Mouse (Mus musculus) layer of hippocampus, adult 2 months (tissue): Measurements from ENCODE around the gene Sf3a2. TPM values are rescaled to one million over a fixed set of nuclear protein-coding genes. Genes with fewer than 3 reads are reported as not detected.

Source experiments
- DNase-seq, 2 experiments: peaks; one replicate each; pipeline ENCODE4 v3.0.0; 2022; ENCODE audit warnings: low spot score in 2 of 2
- H3K27ac ChIP-seq: fragments of 200-600 bp; 2 replicates; pipeline ENCODE4 v1.8.1; 2022
- H3K4me3 ChIP-seq: fragments of 200-600 bp; 2 replicates; pipeline ENCODE4 v1.8.1; 2022; ENCODE audit warnings: mild to moderate bottlenecking
- CTCF ChIP-seq: fragments of 200-600 bp; conservative IDR thresholded peaks from 2 replicates; pipeline ENCODE4 v1.8.1; 2022; ENCODE audit warnings: antibody characterized with exemption, mild to moderate bottlenecking, moderate library complexity
- long read RNA-seq, 2 experiments: library from polyadenylated mRNA; stranded (forward); transcript quantifications; one replicate each; pipeline ENCODE4 v2.0.0; 2021; ENCODE audit warnings: borderline mapping rate in 2 of 2
- total RNA-seq, 2 experiments: library from RNA; stranded (reverse); gene quantifications; 2 replicates each; pipeline ENCODE4 v1.2.3; 2021

Gene Sf3a2
- total RNA-seq, result 10 to 100 TPM; 51.7 to 55.1 TPM
- long read RNA-seq, experiment 1, transcript Sf3a2-203 (9 exons, 2,213 nt), result major isoform, 26 of 33 reads
- long read RNA-seq, experiment 1, partial matches to known transcripts, result 1 of 33 reads
- long read RNA-seq, experiment 1, other reads (novel, unspliced or antisense), result 6 of 33 reads
- long read RNA-seq, experiment 2, transcript Sf3a2-203 (9 exons, 2,213 nt), result major isoform, 37 of 48 reads
- long read RNA-seq, experiment 2, partial matches to known transcripts, result 4 of 48 reads
- long read RNA-seq, experiment 2, other reads (novel, unspliced or antisense), result 5 of 48 reads

DNA sequence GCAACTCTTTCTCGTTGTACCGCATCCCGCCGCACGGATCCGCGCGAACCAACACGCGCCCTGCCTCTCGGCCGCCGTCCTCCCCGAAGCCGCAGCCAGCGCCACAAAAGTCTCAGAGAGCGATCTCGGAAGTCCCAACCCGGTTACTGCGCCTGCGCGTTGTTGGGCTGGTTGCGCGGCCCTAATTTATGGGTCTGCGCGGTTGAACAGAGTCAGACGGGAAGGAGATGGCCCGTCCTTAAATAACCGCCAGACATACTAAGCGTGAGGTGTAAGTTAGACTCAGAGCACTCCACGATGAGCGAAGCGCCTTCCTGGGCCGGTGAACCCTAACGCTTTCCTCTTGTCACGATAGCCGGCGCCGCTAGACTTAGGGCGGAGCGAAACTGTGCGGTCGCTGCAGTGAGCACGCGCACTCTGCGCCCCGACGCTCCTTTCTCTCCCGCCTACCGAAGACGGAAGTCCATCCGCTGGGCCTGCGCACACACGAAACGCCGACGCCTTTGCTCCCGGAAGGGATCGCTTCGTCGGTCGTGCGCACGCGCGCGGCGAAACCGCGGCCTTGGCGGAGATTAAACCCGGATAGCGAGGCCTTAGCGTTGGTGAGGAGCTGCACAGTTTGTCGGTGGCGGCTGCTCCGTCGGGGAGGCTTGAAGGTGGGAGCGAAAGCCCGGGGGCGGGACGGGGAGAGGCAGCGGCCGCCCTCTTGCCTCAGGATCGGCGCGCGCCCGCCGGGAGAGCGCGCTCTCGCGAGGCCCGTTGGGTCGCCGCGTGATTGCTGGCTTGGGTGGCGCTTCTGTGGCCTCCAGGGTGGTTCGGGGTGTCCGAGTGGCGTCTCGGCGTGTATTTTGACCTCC, at the start of gene Sf3a2, which contains the start of gene Plekhj1:
Sf3a2 (plus strand) TSS at position 49 of the 857 bp plus-strand sequence.
Plekhj1 (minus strand) TSS at position 477 of the 857 bp plus-strand sequence.
- peak; percentile 40; the same call in 1 of the 2 replicates for TF ChIP-seq CTCF
- peak within 1 kb of the TSS; percentile 99 for H3K27ac ChIP-seq
- peak within 1 kb of the TSS; percentile 93 for H3K4me3 ChIP-seq
- peak; percentile 95 for DNase-seq

DNA sequence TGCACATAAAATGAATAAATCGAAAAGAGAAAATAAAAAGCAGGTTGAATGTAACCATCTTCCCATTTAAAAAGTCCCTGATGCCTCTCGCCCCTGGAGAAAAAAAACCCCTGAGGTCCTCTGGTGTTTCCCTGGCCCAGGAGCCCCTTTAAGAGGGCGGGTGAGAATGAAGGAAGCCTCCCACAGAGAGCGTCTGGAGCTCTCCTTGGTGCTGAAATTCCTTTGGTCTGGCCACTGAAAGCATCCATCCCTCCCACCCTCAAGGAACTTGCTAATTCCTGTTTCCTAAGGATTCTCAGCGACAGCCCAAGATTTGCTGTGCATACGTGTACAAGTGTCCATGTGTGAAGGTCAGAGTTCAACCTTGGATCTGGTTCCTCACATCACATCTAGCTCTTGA, 49.4 kb upstream of the Sf3a2 start:
- DNase-seq, result no peak
- H3K4me3 ChIP-seq, result no peak overlapping the region

DNA sequence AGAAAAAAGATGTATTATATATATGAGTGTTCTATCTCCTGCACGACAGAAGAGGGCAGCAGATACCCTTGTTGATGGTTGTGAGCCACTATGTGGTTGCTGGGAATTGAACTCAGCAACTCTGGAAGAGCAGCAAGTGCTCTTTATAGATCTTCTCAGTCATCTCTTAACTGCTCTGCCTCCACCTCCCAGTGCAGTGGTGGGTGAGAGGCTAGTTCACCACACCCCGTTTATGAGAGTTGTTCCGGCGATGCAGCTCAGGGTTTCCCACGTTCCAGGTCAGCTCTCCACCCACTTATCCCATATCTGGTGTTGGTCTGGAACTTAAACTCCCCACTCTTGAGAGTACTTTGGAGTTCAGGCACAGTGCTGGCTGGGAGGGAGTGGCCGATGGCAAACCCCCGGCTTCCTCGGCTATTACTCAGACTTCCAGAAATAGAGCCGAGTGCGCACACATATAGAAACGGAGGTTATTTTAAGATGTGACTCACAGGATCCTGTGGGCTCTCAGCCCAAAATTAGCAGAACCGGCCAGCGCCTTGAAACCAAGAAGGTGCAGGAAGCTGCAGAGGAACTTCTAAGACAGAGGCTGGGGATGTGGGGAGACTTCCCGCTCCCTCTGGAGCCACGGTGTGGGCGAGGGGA, 46.7 kb upstream of the Sf3a2 start:
- peak in 1 of 2 experiments; percentile 40 for DNase-seq
- Histone ChIP-seq H3K4me3 (no peak overlapping the region; the same call in 1 of the 2 replicates), H3K27ac (peak overlapping the region; percentile 57)
- TF ChIP-seq CTCF, result peak; percentile 77

More for the DNA sequence above, 49.4 kb upstream of the Sf3a2 start:
- no peak for TF ChIP-seq CTCF
- H3K27ac ChIP-seq, result no peak overlapping the region

DNA sequence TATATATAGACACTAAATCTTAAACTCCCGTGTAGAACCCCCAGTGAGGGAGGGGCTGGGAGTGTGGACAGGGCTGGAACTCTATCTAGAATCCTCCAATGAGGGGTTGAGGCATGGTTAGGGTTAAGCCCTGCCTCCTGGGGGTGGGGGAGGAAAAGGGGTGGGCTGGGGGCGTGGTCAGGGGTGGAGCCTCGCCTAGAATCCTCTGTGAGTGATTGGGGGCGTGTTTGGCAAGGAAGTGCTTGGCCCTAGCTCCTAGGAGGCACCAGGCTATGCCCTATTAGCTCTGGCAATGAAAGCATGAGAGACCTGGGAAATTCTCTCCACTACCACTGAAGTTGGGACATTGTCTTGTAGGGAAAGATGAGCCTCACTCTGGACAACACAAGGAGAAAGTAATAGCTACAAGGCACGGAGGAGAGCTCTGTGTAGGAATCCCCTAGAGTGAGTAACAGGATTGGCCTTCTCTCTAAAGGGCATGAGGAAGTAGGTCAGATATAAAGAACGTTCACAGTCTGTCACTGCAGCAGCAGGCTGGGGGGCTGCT, 45.8 kb upstream of the Sf3a2 start:
- no peak for TF ChIP-seq CTCF
- H3K27ac ChIP-seq, result peak overlapping the region; percentile 57
- no peak overlapping the region; the same call in 1 of the 2 replicates for H3K4me3 ChIP-seq
- DNase-seq, result no peak

DNA sequence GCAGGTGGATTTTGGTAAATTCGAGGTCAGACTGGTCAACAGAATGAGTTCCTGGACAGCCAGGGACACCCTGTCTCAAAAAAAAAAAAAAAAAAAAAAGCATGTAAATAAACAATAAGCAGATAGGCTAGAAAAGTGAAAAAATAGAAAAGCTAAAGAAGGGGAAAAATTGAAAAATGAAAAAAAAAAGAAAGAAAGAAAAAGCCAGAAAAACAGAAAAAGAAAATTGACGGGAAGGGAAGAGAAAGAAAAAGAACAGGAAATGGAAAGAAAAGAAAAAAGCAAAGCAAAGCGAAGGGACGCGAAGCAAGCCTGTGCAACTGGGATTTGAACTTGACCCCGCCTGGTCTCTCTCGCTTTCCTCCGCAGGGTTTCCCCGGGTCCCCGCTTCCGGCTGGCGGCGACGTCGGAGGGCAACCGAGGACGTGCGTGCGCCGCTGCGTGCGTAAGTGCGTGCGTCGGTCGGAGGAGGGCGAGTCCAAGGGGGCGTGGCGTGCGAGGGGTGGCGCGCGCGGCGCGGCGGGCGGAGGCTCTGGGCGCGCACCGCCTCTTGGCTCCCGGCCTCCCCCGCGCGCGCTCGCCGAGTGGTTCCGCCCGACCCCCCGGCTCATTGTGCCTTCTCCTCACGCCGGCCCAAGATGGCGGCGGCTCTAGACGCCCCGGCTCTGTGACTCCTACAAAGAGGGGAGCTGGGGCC, 43.3 kb upstream of the Sf3a2 start, which contains the start of gene Dot1l:
Dot1l (plus strand) TSS at position 613 of the 697 bp plus-strand sequence.
- no peak for TF ChIP-seq CTCF
- DNase-seq, result peak; percentile 97 to 99
- H3K27ac ChIP-seq, result peak within 1 kb of the TSS; percentile 95
- H3K4me3 ChIP-seq, result peak within 1 kb of the TSS; percentile 70

DNA sequence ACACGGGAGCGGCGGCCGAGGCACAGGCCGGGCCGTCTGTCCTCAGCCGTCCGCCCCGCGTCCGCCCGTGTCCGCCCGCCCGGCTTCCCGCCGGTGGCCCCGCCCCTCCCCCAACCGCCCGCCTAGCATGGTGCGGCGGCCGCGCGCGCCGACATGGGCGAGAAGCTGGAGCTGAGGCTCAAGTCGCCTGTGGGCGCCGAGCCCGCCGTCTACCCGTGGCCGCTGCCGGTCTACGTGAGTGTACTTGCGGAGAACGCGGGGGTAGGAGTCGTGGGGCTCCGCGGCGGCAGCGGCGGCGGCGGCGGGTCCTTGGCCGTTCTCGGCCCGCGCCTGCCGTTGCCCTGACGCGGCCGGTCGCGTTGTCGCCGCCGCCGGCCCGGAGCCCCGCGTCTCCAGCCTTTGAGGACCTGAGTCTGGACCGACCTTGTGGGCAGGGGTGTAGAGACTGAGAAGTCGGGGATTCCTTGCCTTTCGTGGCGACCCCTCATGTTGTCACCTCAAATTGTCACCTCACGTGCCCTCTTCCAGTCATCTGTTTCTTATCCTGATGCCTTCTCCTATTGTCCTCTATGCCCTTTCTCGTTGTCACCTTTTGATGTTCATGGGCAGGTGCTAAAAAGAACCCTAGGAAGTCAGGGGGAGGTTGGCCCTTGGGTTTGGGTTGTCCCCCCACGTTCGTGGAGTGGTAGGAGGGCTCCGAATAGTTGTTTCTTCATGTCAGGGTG, 42.5 kb upstream of the Sf3a2 start:
- H3K4me3 ChIP-seq, result peak overlapping the region; percentile 70
- no peak for DNase-seq
- TF ChIP-seq CTCF, result no peak
- peak overlapping the region; percentile 95 for H3K27ac ChIP-seq

DNA sequence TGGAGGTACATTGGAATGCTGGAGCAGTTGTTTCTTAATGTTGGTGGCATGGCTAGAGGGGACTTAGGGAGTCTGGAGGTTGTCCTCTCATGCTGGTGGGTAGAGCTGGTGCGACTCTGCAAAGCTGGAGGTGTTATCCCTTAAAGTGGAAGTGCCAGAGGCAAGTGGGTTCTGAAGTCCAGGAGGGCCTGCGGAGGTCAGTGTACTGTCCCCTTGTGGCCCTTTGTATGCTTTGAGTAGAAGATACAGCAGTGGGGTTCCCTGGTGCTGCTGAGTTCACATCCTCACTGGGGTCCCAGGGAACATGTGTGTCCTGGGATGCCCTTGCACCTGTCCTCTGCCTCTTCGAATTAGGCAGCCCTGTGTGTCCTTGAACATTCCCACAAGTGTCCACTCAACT, 41.9 kb upstream of the Sf3a2 start:
- no peak for DNase-seq
- Histone ChIP-seq H3K27ac (peak overlapping the region; percentile 95), H3K4me3 (peak overlapping the region; percentile 70)
- TF ChIP-seq CTCF, result no peak; the same call in 1 of the 2 replicates

DNA sequence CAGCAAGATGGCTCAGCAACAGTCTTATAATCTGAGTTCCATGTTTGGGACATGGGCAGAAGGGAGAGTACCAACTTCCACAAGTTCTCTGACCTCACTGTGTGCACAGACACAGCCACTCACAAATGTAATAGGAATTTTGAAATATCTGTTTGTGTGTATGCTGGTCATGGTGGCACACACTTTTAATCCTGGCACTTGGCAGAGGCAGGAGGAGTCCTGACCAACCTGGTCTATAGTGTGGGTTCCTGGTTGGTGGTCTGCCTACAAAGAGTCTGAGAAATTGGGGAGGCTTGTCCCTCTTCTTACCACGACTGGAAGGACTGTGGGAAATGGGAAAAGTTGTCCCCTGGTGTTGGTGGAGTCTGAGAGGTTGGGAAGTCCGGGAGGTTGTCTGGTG, 41.5 kb upstream of the Sf3a2 start:
- TF ChIP-seq CTCF, result no peak
- H3K4me3 ChIP-seq, result peak overlapping the region; percentile 70
- peak overlapping the region; percentile 95 for H3K27ac ChIP-seq
- no peak for DNase-seq

DNA sequence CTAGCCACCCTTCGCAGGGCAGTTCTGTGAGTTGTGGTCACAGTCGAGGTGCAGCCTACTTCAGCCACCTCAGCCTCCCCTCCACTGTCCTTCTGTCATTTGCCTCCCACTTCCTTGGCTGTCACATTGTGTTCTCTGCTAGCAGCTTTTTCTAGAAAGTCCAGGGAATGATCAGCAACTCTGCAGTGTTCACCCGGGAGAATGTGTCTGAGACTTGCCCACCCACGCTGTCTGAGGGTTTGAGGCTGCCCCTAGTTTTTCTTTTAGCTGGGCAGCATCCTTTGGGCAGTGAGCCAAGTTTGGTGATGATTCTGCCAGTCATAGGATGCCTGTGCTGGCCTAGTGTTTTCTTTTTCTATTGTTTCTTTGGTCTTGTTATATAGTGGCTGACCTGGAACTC, 41.0 kb upstream of the Sf3a2 start:
- Histone ChIP-seq H3K4me3 (peak overlapping the region; percentile 70), H3K27ac (peak overlapping the region; percentile 95)
- no peak for DNase-seq
- no peak for TF ChIP-seq CTCF

DNA sequence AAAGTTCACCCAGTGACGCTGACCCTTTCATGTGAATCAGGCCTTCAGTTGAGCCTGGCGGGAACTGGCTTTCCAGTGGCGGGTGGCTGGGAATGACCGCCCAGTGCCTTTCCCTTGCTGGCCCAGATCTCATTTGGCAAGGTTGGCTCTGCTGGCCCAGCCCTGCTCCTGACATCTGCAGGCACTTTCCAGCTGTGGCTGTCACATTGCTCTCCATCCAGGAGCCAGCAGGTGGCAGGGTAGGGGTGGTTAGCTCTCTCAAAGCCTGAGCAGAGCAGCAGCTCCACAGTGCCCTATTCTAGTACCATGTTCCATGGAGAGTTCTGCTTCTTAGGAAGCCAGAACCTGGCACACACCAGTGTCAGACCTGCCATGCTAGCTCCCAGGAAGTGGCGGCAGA, 40.3 kb upstream of the Sf3a2 start:
- Histone ChIP-seq H3K27ac (peak overlapping the region; percentile 95), H3K4me3 (peak overlapping the region; percentile 70)
- DNase-seq, result peak; percentile 59 to 61
- TF ChIP-seq CTCF, result peak; percentile 78

DNA sequence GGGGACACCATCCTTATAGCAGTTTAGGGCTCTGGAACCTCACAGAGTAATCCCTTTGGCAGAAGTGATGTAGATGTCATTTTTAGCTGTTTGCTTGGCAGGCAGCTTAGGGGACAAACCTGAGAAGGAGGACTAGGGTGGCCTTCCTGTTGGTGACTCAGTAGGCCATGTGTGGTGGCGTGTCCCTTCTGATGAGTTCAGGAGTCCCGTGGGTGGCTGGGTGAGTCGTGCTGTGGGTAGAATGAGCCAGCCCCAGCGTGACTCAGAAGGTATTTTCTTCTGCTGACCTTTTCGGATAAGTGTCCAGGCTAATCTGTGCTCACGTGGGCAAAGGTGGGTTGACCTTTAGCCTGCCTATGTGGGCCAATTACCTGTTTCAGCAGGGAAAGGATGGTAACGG, 39.3 kb upstream of the Sf3a2 start:
- no peak for TF ChIP-seq CTCF
- no peak for DNase-seq
- H3K4me3 ChIP-seq, result peak overlapping the region; percentile 70; the same call in 1 of the 2 replicates
- H3K27ac ChIP-seq, result peak overlapping the region; percentile 95
